Comparison of ENCODE assay signal across 20 mouse cellular contexts in the genomic region with DNA sequence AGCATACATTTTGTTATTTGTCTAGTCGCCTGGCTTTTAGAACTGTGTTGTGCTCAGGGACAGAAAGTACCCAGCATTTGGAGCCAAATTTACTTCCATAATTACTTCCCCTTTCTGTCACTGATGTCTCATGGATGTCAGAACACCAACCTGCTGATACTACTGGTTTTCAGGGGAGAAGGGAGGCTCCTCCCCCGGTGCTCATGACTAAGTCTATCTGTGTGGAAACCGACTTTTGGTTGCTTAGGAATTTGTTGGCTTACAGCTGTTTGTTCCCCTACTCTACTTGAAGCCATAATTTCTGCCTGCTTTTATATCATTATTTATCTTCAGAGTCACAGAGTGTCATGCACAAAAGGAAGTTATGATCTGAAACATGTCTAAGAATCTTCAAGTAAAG. TPM values are rescaled to one million over a fixed set of nuclear protein-coding genes. Genes with fewer than 3 reads are reported as not detected.
DNase-seq lines count a peak whose midpoint lies in the region; ATAC-seq and TF ChIP-seq lines count a peak whose summit lies in the region.
"Had no signal": no experiment of that assay in that cellular context is flagged by ENCODE, and none has a peak within 500 bp of the region (broad histone marks: within the 10 kb centered on the region; RNA-seq: fewer than 3 reads in every experiment).

No protein-coding gene starts in this region.

- DNase-seq in gastrocnemius, adult 2 months, result peak; percentile 18
- no peak for DNase-seq in gastrocnemius, adult 8-10 months (ENCODE audit: low spot score in 2 of 2)
- peak; percentile 17 for DNase-seq in liver, adult 2 months (ENCODE audit: extremely low read depth, low read depth, low spot score)
- DNase-seq in NIH3T3 (ENCODE audit: low read depth), result peak; percentile 63
- DNase-seq in natural killer cell, adult 2 months (ENCODE audit: low spot score in 2 of 2), result no peak
- no peak for DNase-seq in urinary bladder, adult 2 months (ENCODE audit: low spot score)
- DNase-seq: adrenal gland, adult 2 months; cerebellum, adult 11 months; cerebellum, postnatal 36 days; forebrain, postnatal 0 days; kidney, postnatal 10 days; layer of hippocampus, adult 9-11 months; thymus, postnatal 36 days had no signal

- no peak for TF ChIP-seq POLR2A in liver, adult 2 months (IDR thresholded peaks at IDR 0.05; ENCODE audit: extremely low read depth, insufficient read depth, low read length)

- H3K79me2 ChIP-seq in liver, adult 2 months (ENCODE audit: control insufficient read depth, insufficient read depth, low read length), result no peaks in the 10 kb centered on the region

- intact Hi-C loops in gastrocnemius, adult 2 months (cut with DNase I), result no loop called here

- no peak overlapping the region for H3K4me2 ChIP-seq in liver, embryonic 12.5 days
- H3K4me2 ChIP-seq: intestine, embryonic 15.5 days; midbrain, embryonic 11.5 days had no signal

- H3K27ac ChIP-seq in gastrocnemius, adult 2 months, result no peak overlapping the region
- H3K27ac ChIP-seq in liver, adult 2 months (replicated peaks; ENCODE audit: insufficient read depth, low read depth, low read length), result no peak overlapping the region
- H3K27ac ChIP-seq in liver, embryonic 12.5 days, result no peak overlapping the region
- H3K27ac ChIP-seq: hindbrain, embryonic 10.5 days; intestine, embryonic 15.5 days; liver, embryonic 14.5 days had no signal

- H3K4me3 ChIP-seq in gastrocnemius, adult 2 months, result no peak overlapping the region
- no peak overlapping the region for H3K4me3 ChIP-seq in liver, adult 2 months (ENCODE audit: insufficient read depth, low read depth, low read length)
- no peak overlapping the region for H3K4me3 ChIP-seq in liver, embryonic 12.5 days
- H3K4me3 ChIP-seq: hindbrain, embryonic 10.5 days; intestine, embryonic 15.5 days; myocyte had no signal

- no peaks in the 10 kb centered on the region for H3K4me1 ChIP-seq in liver, adult 2 months (ENCODE audit: control insufficient read depth, insufficient read depth, low read length)
- no peaks in the 10 kb centered on the region for H3K4me1 ChIP-seq in liver, embryonic 12.5 days
- H3K4me1 ChIP-seq: hindbrain, embryonic 10.5 days; intestine, embryonic 15.5 days had no signal

- H3K27me3 ChIP-seq in liver, adult 2 months (ENCODE audit: control insufficient read depth, insufficient read depth, low read length), result no peaks in the 10 kb centered on the region
- H3K27me3 ChIP-seq in liver, embryonic 12.5 days (replicated peaks), result no peaks in the 10 kb centered on the region
- H3K27me3 ChIP-seq: intestine, embryonic 15.5 days had no signal

- H3K9ac ChIP-seq in liver, adult 2 months (ENCODE audit: low read depth, low read length), result no peak overlapping the region
- H3K9ac ChIP-seq in liver, embryonic 12.5 days, result no peak overlapping the region
- H3K9ac ChIP-seq: forebrain, postnatal 0 days; intestine, embryonic 15.5 days; liver, embryonic 14.5 days had no signal

- no peak for ATAC-seq in liver, embryonic 12.5 days
- ATAC-seq in megakaryocyte progenitor cell, adult 5-6 weeks (replicated peaks; ENCODE audit: poor library complexity), result peak; percentile 99
- ATAC-seq: forebrain, postnatal 0 days; intestine, embryonic 15.5 days had no signal

- H3K36me3 ChIP-seq in liver, adult 2 months (ENCODE audit: control insufficient read depth, insufficient read depth, low read length), result no peaks in the 10 kb centered on the region
- no peaks in the 10 kb centered on the region for H3K36me3 ChIP-seq in liver, embryonic 12.5 days
- H3K36me3 ChIP-seq: hindbrain, embryonic 10.5 days; intestine, embryonic 15.5 days had no signal

- no peak for TF ChIP-seq CTCF in gastrocnemius, adult 2 months (IDR thresholded peaks at IDR 0.05)
- TF ChIP-seq CTCF in liver, adult 2 months (IDR thresholded peaks at IDR 0.05; ENCODE audit: low read depth, low read length), result no peak

- H3K9me3 ChIP-seq in liver, embryonic 12.5 days (replicated peaks), result no peaks in the 10 kb centered on the region
- H3K9me3 ChIP-seq: hindbrain, embryonic 10.5 days; intestine, embryonic 15.5 days had no signal

- WGBS in liver, adult 2 months, result 78% methylated on average over 3 of the region's 3 CpGs
- 62% methylated on average over 3 of the region's 3 CpGs for WGBS in liver, embryonic 12.5 days (ENCODE audit: insufficient replicate concordance)

RNA-seq across cellular contexts. Expression of a gene that starts 14.4 kb away (rescaled TPM):
- total RNA-seq in gastrocnemius, adult 2 months (2021), result 1 to 10 TPM in 1 of 2 experiments, under 1 TPM in 1; 0.94 to 1.1 TPM
- total RNA-seq in gastrocnemius, adult 8-10 months (2022), result 1 to 10 TPM in 3 of 4 experiments, under 1 TPM in 1; 0.56 to 2.0 (median 1.3) TPM
- 1.4 and 1.9 TPM in 2 replicates for total RNA-seq in liver, adult 2 months (2014; rRNA removed)
- 0.31 and 0.44 TPM in 2 replicates for polyA plus RNA-seq in liver, adult 2 months (2012; rRNA removed)
- 0.78 and 1.1 TPM in 2 replicates for polyA plus RNA-seq in liver, embryonic 12.5 days (2016; fragmentation: Nextera tagmentation; extraction: Ambion mirVana)
- 0.32 and 0.59 TPM in 2 replicates for total RNA-seq in megakaryocyte progenitor cell, adult 5-6 weeks (2015)
- total RNA-seq in megakaryocyte progenitor cell, adult 5-6 weeks (2017), result 0.30 and 0.75 TPM in 2 replicates
- 14.3 and 16.2 TPM in 2 replicates for polyA plus RNA-seq in urinary bladder, adult 2 months (2012; rRNA removed)

Comparison
In these comparisons a context has a peak if more than half of its experiments do, and no peak if none do; other contexts are left out.
1. DNase-seq: peak in gastrocnemius, adult 2 months (single experiment), liver, adult 2 months (single experiment) and NIH3T3 (single experiment); none in gastrocnemius, adult 8-10 months (0 of 2), natural killer cell, adult 2 months (0 of 2) and urinary bladder, adult 2 months (single experiment).